Mouse (Mus musculus) c-Kit-positive CD71-positive TER-119-positive erythroid progenitor cells, embryonic 14.5 days (primary cell): ENCODE data around the gene Nmrk1.
"Not testable (repeated sequence)": the region's sequence is repeated elsewhere in the genome, so short reads cannot be mapped to it uniquely, and the experiment has no call there.

Experiments used
- DNase-seq: peaks from one replicate; pipeline ENCODE4 v3.0.0-alpha.2; 2013; ENCODE audit warnings: low spot score

The Nmrk1 gene

DNA sequence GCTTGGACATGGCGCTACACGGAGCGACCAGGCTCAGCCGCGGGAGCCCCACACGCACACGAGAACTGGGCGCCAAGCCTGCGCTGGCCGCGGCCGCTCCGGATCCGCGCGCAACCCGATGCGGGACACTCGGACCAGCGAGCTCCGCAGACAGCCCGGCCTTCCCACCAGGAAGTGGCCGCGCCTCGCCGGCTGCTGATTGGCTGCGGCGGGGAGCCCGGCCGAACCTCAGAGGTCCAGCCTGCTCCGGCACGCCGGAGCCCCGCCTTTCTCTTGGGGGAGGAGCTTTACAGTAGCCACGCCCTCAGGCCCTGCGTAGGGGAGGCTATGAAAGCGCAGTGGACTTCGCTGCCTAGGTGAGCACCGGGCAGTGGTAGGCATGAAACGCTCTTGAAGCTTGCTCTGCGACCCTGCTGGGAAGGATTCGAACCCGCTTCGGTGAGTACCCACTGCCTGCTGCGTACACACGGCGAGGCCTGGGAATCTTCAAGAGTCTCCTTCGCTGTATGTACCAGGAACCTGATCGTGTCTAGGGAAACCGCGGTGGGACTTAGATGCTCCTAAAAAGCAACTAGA lies at the start of gene Nmrk1, which contains the start of gene Ostf1:
Gene Nmrk1, plus strand, starts transcription at position 307 of the 576 bp plus-strand sequence.
Gene Ostf1, minus strand, starts transcription at position 180 of the 576 bp plus-strand sequence.
- DNase-seq = peak; percentile 91

- DNase-seq = no peak
Observed at GRCm38 (mm10) chr19:18582226-18582625, 49.5 kb upstream of the Nmrk1 start.

DNA sequence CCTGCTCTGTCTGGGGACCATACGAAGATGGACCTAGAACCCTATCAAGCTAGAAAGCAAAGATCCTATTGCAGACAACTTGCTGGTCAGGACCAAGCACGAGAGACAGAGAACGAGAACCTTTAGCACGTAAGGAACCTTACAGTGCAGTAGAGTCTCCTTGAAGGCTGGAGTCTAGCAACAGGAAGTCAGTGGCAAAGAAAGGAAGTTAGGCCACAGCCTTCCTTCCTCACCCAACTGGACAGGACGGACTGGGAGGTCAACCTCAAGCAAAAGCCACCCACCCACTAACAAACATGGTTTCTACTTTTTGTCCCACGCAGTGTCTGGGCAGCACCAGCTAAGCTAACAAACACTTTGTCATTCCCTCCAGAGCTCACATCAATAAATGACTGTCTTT lies 48.9 kb upstream of the Nmrk1 start:
- no peak for DNase-seq

GRCm38 (mm10) chr19:18583706-18584105 lies 48.0 kb upstream of the Nmrk1 start:
- DNase-seq = no peak

DNA sequence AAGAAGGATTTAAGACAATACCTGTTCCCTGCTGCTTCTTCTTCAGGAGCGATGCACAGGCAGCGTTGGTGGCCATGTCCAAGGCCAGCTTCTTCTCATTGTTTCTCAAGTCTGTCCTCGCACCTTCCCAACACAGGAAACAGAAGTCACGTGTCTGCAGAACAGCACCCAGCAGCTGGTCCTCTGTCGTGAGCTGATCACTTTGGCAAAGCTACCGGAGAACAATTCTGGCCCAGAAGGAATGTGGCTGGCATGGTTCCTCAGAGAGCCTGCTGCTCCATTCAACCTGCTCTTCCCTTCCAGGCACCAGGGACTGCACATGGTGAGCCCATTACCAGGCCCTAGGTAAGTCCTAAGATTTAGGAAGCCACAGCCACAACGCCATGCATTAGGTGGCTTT lies 47.1 kb upstream of the Nmrk1 start:
- no peak for DNase-seq

DNA sequence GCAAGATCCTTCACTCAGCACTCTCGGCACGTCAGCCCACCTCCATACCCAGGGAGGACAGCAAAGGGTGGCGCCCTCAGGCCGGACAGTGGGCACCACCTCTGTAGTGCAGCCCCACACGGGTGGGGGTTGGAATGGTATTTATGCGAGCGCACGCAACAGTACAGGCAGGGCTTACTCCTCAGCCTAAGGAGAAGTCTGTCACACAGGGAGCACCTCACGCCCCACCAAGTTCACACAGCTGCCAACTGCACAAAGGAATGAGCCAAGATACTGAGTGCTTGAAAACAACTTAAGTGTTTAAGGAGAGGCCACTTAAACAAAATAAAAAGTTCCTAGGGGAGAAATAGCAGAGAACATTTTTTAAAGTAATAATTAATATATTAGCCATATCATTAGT lies 44.6 kb upstream of the Nmrk1 start:
- no peak for DNase-seq

DNA sequence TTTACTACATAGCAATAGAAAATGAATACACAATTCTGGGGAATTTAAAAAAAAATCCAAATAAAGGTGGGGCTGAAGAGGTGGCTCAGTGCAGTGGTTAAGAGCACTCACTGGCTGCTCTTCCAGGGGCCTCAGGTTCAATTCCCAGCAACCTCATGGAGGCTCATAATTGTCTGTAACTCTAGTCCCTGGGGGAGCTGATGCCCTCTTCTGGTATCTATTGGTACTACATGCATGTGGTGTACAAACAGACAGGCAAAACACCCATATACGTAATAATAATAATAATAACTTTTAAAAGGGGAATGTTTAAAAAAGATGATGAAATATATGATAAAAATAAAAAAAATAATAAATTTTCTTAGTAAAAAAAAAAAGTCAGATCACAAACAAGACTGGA lies 43.5 kb upstream of the Nmrk1 start:
- DNase-seq = peak; percentile 27

DNA sequence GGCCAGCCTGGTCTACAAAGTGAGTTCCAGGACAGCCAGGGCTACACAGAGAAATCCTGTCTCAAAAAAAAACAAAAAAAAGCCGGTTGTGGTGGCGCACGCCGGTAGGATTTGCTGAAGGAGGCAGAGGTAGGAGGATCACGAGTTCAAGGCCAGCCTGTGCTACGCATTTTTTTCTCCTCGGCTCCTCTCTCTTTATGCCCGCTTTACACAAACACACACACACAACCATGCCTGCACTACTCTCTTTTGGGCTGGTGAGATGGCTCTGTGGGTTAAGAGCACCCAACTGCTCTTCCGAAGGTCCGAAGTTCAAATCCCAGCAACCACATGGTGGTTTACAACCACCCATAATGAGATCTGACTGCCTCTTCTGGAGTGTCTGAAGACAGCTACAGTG lies 42.9 kb upstream of the Nmrk1 start:
- DNase-seq = not testable (repeated sequence)

DNA sequence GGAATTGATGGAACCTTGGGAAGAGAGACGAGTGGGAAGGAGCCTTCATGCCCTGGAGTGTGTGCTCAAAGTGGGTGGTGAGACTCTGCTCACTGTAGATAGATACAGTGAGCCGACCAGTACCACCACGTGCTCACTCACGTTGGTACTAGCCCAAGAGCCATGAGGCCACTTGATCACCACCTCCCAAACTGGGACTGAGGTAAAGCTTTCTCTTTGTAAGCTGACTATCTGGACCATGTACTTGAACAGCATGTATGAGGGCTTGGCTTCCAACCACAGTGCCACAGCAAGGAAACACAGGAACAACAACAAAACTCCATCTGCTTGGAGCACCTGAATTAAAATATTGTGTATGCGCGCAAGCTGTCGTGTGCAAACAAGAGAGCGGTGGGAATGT lies 42.5 kb upstream of the Nmrk1 start:
- DNase-seq = no peak

- DNase-seq = no peak
Observed at GRCm38 (mm10) chr19:18590234-18590633, 41.5 kb upstream of the Nmrk1 start.

DNA sequence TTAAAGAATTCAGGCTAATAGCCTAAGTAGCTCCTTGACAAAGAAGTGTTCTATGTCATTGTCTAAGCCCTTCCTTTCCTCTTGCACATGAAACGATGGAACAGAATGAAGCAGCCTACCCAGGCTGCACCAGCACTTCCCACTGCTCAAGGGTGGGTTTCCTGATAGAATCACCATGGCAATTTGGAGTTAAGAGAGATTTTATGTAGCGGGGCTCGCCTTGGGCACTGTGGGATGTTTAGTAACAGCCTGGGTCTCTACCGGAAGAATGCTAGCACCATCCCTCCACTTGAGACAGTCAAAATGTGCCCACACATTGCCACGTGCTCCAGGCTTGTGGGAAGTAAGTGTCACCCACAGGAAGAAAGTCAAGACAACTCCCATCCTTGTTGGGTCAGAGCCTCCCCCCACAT lies 40.8 kb upstream of the Nmrk1 start:
- DNase-seq = no peak

- DNase-seq = no peak
Observed at GRCm38 (mm10) chr19:18592919-18593318, 38.8 kb upstream of the Nmrk1 start.

DNA sequence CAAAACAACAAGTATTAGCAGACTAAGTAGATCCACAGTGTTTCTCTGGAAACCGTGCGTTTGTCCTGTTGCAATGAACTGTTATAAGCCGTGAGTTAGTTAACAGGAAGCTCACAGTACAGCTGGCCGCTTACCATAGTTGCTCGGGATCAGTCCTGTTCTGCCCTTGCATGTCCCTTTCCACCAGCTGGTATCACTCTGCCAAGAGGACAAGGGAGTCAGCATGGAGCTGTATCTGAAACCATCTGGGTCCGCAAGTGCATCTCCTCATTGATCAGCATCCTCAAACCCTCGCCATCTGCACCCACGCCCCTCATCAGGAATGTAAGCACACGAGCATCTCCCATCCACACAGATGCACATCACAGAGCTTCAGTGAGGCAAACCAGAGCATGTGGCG lies 38.0 kb upstream of the Nmrk1 start:
- DNase-seq = no peak

GRCm38 (mm10) chr19:18596876-18597275 lies 34.9 kb upstream of the Nmrk1 start:
- DNase-seq = no peak

DNA sequence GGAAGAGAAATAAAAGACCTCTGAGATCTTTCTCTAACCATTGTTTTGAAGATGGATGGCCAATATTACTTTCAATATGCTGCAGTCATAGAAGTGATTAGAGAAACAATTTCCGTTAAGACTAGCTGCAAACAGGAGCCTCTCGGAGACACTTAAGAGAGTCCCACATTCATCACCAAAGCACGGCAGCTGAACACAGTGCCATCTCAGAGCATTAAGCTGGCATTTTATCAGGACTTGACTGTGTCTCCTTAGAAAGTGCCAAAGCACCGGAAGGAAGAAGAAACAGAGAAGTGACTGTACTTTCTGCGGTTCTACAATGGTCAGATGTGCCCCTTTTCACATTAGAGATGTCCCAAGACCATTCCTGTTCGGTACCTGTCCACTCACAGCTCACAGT lies 34.0 kb upstream of the Nmrk1 start:
- no peak for DNase-seq

GRCm38 (mm10) chr19:18598265-18598926 lies 33.4 kb upstream of the Nmrk1 start:
- DNase-seq = no peak

DNA sequence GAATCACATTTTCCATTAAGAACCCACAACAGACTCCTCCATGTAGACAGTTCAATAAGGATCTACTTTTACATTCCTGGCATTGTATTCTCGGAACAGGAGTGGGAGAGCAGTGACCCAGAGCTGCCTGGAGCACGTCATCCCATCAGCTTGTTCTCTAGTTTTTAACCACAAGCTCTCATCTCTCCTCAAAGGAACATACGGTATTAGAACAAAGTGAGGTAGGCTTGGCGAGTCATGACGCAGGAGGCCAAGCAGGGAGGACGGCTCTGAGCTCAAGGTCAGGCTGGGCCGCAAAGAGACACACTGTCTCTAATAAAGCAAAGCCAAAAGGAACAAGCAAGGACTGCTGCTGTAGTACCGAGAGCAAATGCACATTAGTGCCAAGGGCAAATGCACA lies 32.7 kb upstream of the Nmrk1 start:
- DNase-seq = no peak

GRCm38 (mm10) chr19:18599650-18600049 lies 32.1 kb upstream of the Nmrk1 start:
- DNase-seq = no peak

GRCm38 (mm10) chr19:18600611-18601010 lies 31.1 kb upstream of the Nmrk1 start:
- DNase-seq = no peak

DNA sequence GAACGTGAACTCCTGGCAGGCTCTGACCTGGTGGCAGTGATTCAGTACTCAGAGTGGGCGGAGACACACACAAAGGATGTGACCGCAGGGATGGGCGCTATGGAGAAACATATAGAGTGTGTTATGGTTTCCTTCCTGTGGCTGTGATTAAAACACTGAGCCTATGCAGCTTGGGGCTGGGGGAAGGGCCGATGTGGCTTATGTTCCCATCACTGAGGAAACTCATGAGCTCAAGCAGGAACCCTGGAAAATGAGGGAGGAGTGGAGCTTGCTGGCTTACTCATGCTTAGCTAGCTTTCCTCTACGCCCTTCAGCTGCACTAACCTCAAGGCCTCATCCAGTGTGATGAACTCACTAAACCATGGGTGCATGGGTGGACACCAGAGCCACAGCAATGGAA lies 28.7 kb upstream of the Nmrk1 start:
- DNase-seq = no peak

DNA sequence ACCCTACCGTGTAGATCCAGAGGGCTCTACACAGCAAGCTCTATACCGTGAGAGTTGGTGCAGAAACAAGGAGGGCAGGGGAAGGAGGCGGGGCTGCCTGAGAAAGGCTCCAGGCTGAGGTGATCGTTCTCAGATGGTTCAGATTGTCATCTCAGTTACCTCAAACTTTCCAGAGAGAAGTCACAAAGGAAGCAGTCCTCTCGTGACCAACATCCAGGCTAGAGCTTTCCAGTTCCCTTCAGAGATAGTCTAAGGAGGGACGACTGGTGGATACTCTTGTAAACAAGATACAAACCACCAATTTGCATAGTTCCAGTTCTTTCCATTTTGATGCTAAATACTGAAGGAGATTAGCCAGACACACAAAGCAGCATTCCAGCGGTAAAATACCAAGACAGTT lies 23.8 kb upstream of the Nmrk1 start:
- no peak for DNase-seq

DNA sequence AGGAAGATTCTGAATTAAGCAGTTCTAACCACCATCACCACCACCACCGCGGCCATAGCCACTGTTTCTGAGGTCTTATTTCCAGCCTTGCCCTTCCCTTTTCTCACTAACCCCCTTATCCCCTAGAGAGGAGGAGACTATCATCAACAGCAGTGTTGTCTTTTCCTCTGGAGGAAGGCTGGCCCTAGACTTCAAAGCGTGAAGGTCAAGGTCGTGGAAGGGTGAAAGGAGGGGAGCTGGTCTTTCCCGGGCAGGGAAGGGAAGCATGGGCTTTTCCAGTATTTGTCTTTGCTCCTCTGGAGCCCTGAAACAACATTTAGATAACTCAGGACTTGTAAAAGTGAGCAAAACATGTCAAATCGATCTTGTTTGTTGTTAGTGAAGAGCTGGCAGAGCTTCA lies 22.8 kb upstream of the Nmrk1 start:
- DNase-seq = no peak

GRCm38 (mm10) chr19:18614337-18614736 lies 17.4 kb upstream of the Nmrk1 start:
- no peak for DNase-seq

- DNase-seq = no peak
Observed at GRCm38 (mm10) chr19:18615680-18616240, 16.0 kb upstream of the Nmrk1 start.
